Mouse (Mus musculus) liver, postnatal 0 days (tissue): ENCODE results near the gene Rab11fip4. TPM values are rescaled to one million over a fixed set of nuclear protein-coding genes. Genes with fewer than 3 reads are reported as not detected.

Source experiments
- ATAC-seq: fragments of 200-750 bp; cut with Nextera tagmentation; 2 replicates; pipeline ENCODE4 v1.8.0; 2017; ENCODE audit warnings: mild to moderate bottlenecking, moderate library complexity
- DNase-seq: peaks from one replicate; pipeline ENCODE4 v3.0.0-alpha.2; 2016
- H3K27ac ChIP-seq: fragments of 300-500 bp; sonication (generic); 2 replicates; pipeline ENCODE4 v1.5.1; 2014; ENCODE audit warnings: antibody characterized with exemption, moderate library complexity, mild to moderate bottlenecking, low read depth
- H3K27me3 ChIP-seq: fragments of 300-500 bp; sonication (generic); 2 replicates; pipeline ENCODE4 v1.6.1; 2014; ENCODE audit warnings: low read length, control low read depth, mixed read lengths; ENCODE audit not compliant: insufficient read depth
- H3K36me3 ChIP-seq: fragments of 300-500 bp; sonication (generic); replicated peaks from 2 replicates; pipeline ENCODE4 v1.6.1; 2014; ENCODE audit warnings: mild to moderate bottlenecking, control low read depth, low read length, moderate library complexity, mixed read lengths; ENCODE audit not compliant: insufficient read depth
- H3K4me1 ChIP-seq: fragments of 300-500 bp; sonication (generic); 2 replicates; pipeline ENCODE4 v1.6.1; 2014; ENCODE audit warnings: antibody characterized with exemption, mild to moderate bottlenecking, control low read depth; ENCODE audit not compliant: insufficient read depth
- H3K4me2 ChIP-seq: fragments of 300-500 bp; sonication (generic); 2 replicates; pipeline ENCODE4 v1.6.1; 2014; ENCODE audit warnings: low read depth, mild to moderate bottlenecking, low read length, moderate library complexity, mixed read lengths
- H3K4me3 ChIP-seq: fragments of 300-500 bp; sonication (generic); 2 replicates; pipeline ENCODE4 v1.5.1; 2014; ENCODE audit warnings: low read depth, low read length
- H3K9ac ChIP-seq: fragments of 300-500 bp; sonication (generic); replicated peaks from 2 replicates; pipeline ENCODE4 v1.6.1; 2014; ENCODE audit warnings: mild to moderate bottlenecking, moderate library complexity
- H3K9me3 ChIP-seq: fragments of 300-500 bp; sonication (generic); 2 replicates; pipeline ENCODE4 v1.6.1; 2016; ENCODE audit warnings: mild to moderate bottlenecking, control low read depth, low read length, mixed read lengths
- CTCF ChIP-seq: sonication (generic); IDR thresholded peaks from 2 replicates; pipeline ENCODE4 v1.5.1; 2016; ENCODE audit warnings: antibody characterized with exemption, low read depth
- EP300 ChIP-seq: IDR thresholded peaks from 2 replicates; pipeline ENCODE4 v1.6.1; 2016; ENCODE audit warnings: antibody characterized with exemption, low read depth, mild to moderate bottlenecking
- WGBS: fragments of 180-500 bp; shearing (Covaris S2); extraction: QIAGEN DNeasy Blood & Tissue Kit; methylation state at CpG from one replicate; pipeline ENCODE4 v1.1.7; 2014; ENCODE audit not compliant: insufficient replicate concordance; 5-methylcytosine and 5-hydroxymethylcytosine counted together
- polyA plus RNA-seq: library from polyadenylated mRNA; unstranded; fragments of >200 nt; fragmentation: Nextera tagmentation; extraction: Ambion mirVana; gene quantifications from 2 replicates; pipeline ENCODE4 v1.2.1, GENCODE M21; 2015

Rab11fip4 gene
- polyA plus RNA-seq, 1 experiment from 2014 or later, result 1.1 TPM

GRCm38 (mm10) chr11:79716453-79716749, 125.4 kb downstream of the Rab11fip4 start:
- WGBS, result 73% methylated on average over 2 of the region's 2 CpGs
- ATAC-seq (no peak), DNase-seq (no peak)
- TF ChIP-seq EP300 (no peak), CTCF (no peak)
- Histone ChIP-seq H3K9me3 (no peaks in the 10 kb centered on the region), H3K4me1 (peaks cover 33% of the 10 kb centered on the region), H3K27ac (no peak overlapping the region), H3K27me3 (peaks cover 12% of the 10 kb centered on the region), H3K9ac (no peak overlapping the region), H3K36me3 (no peaks in the 10 kb centered on the region), H3K4me3 (no peak overlapping the region), H3K4me2 (no peak overlapping the region)

- Histone ChIP-seq H3K27me3 (0 out of 2 replicates have a peak, but pooled peaks cover 4% of the 10 kb centered on the region), H3K4me3 (no peak overlapping the region), H3K4me2 (no peak overlapping the region), H3K36me3 (no peaks in the 10 kb centered on the region), H3K9ac (no peak overlapping the region), H3K9me3 (no peaks in the 10 kb centered on the region), H3K27ac (no peak overlapping the region), H3K4me1 (peaks cover 25% of the 10 kb centered on the region)
- 57% methylated on average over 3 of the region's 3 CpGs for WGBS
- TF ChIP-seq EP300 (no peak), CTCF (no peak)
- DNase-seq, result no peak
- ATAC-seq, result no peak
Observed at GRCm38 (mm10) chr11:79717271-79717670, 126.3 kb downstream of the Rab11fip4 start.

GRCm38 (mm10) chr11:79717801-79718200, 126.8 kb downstream of the Rab11fip4 start:
- H3K27ac ChIP-seq, result no peak overlapping the region
- no peaks in the 10 kb centered on the region for H3K9me3 ChIP-seq
- DNase-seq (no peak), ATAC-seq (no peak)
- H3K4me3 ChIP-seq, result no peak overlapping the region
- H3K4me1 ChIP-seq, result peaks cover 22% of the 10 kb centered on the region
- TF ChIP-seq EP300, result no peak
- no peak for TF ChIP-seq CTCF
- no peak overlapping the region for H3K4me2 ChIP-seq
- no peaks in the 10 kb centered on the region for H3K27me3 ChIP-seq
- no peak overlapping the region for H3K9ac ChIP-seq
- 79% methylated on average over 7 of the region's 7 CpGs for WGBS
- H3K36me3 ChIP-seq, result no peaks in the 10 kb centered on the region

GRCm38 (mm10) chr11:79718202-79718601, 127.2 kb downstream of the Rab11fip4 start:
- no peak for ATAC-seq
- Histone ChIP-seq H3K27ac (no peak overlapping the region), H3K4me3 (no peak overlapping the region), H3K9me3 (no peaks in the 10 kb centered on the region), H3K4me2 (no peak overlapping the region), H3K36me3 (no peaks in the 10 kb centered on the region), H3K9ac (no peak overlapping the region), H3K4me1 (peaks cover 18% of the 10 kb centered on the region), H3K27me3 (no peaks in the 10 kb centered on the region)
- TF ChIP-seq CTCF (no peak), EP300 (no peak)
- no peak for DNase-seq
- 77% methylated on average over 6 of the region's 6 CpGs for WGBS

- H3K9ac ChIP-seq, result no peak overlapping the region
- H3K36me3 ChIP-seq, result no peaks in the 10 kb centered on the region
- peak overlapping the region; percentile 52; the same call in 1 of the 2 replicates for H3K27ac ChIP-seq
- no peaks in the 10 kb centered on the region for H3K27me3 ChIP-seq
- peaks cover 17% of the 10 kb centered on the region for H3K4me1 ChIP-seq
- no peak for TF ChIP-seq EP300
- no peak for TF ChIP-seq CTCF
- DNase-seq, result no peak
- WGBS, result 57% methylated on average over 8 of the region's 8 CpGs
- no peaks in the 10 kb centered on the region for H3K9me3 ChIP-seq
- peak; percentile 69; the same call in 1 of the 2 replicates for ATAC-seq
- no peak overlapping the region for H3K4me2 ChIP-seq
- no peak overlapping the region for H3K4me3 ChIP-seq
Observed at GRCm38 (mm10) chr11:79718829-79719346, 127.9 kb downstream of the Rab11fip4 start.

GRCm38 (mm10) chr11:79720737-79721136, 129.7 kb downstream of the Rab11fip4 start:
- TF ChIP-seq EP300 (no peak), CTCF (no peak)
- Histone ChIP-seq H3K4me3 (no peak overlapping the region), H3K27me3 (no peaks in the 10 kb centered on the region), H3K36me3 (no peaks in the 10 kb centered on the region), H3K4me1 (peaks cover 8% of the 10 kb centered on the region; the same call in 1 of the 2 replicates), H3K9me3 (no peaks in the 10 kb centered on the region), H3K4me2 (no peak overlapping the region), H3K9ac (no peak overlapping the region), H3K27ac (no peak overlapping the region)
- ATAC-seq (no peak), DNase-seq (no peak)
- WGBS, result 80% methylated on average over 4 of the region's 4 CpGs

- H3K36me3 ChIP-seq, result no peaks in the 10 kb centered on the region
- no peak overlapping the region for H3K27ac ChIP-seq
- no peaks in the 10 kb centered on the region for H3K27me3 ChIP-seq
- no peak for ATAC-seq
- DNase-seq, result no peak
- TF ChIP-seq CTCF (no peak), EP300 (no peak)
- H3K4me2 ChIP-seq, result no peak overlapping the region
- H3K9me3 ChIP-seq, result no peaks in the 10 kb centered on the region
- H3K9ac ChIP-seq, result no peak overlapping the region
- WGBS, result 74% methylated on average over 5 of the region's 5 CpGs
- peaks cover 8% of the 10 kb centered on the region; the same call in 1 of the 2 replicates for H3K4me1 ChIP-seq
- no peak overlapping the region for H3K4me3 ChIP-seq
Observed at GRCm38 (mm10) chr11:79722811-79723210, 131.8 kb downstream of the Rab11fip4 start.
